12 mouse cellular contexts compared by ENCODE assay signal in the genomic region with DNA sequence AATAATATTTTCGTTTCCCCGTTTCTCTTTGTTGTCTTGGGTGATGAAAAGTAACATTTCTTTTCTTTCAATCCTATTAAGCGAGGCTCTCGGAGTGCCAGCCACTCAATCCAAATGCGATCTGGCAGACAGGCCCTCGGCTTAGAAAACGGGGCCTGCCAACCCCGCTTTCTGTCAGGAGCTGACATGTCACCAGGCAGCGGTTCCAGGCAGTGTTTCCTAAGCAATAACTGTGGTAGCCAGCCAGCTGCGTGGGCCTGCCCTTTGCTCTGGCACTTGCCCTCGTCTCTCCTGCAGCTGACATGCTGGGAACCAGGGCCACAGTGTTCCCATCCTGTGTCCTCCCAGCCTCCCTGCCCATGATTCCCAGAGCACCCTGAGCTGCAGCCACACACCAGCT.
A peak's percentile ranks its signal among the peaks of the same experiment; 100 is the strongest.
DNase-seq lines count a peak whose midpoint lies in the region; ATAC-seq lines count a peak whose summit lies in the region.
"Had no signal": no experiment of that assay in that cellular context is flagged by ENCODE, and none has a peak within 500 bp of the region (broad histone marks: within the 10 kb centered on the region; RNA-seq: fewer than 3 reads in every experiment).

No protein-coding gene starts in this region.

- no peak for DNase-seq in forebrain, embryonic 10.5 days (ENCODE audit: extremely low spot score, low spot score)
- DNase-seq in forebrain, embryonic 11.5 days (ENCODE audit: low spot score), result no peak
- DNase-seq in adipocyte (ENCODE audit: low spot score), result peak; percentile 88
- peak; percentile 83 for DNase-seq in forebrain, embryonic 14.5 days (ENCODE audit: low spot score)
- DNase-seq in heart, adult 11 months, result no peak
- DNase-seq: cerebellum, adult 11-12 months; heart, postnatal 4 days had no signal

- peak overlapping the region; percentile 56 for H3K27ac ChIP-seq in forebrain, embryonic 10.5 days
- H3K27ac ChIP-seq in forebrain, embryonic 11.5 days (ENCODE audit: low read depth, low read length), result no peak overlapping the region
- H3K27ac ChIP-seq in forebrain, embryonic 14.5 days (ENCODE audit: low read depth, low read length), result peak overlapping the region; percentile 61; the same call in 1 of the 2 replicates
- H3K27ac ChIP-seq in hindbrain, embryonic 16.5 days (ENCODE audit: low read depth, low read length), result peak overlapping the region; percentile 72; the same call in 1 of the 2 replicates
- H3K27ac ChIP-seq: liver, embryonic 14.5 days had no signal

- no peaks in the 10 kb centered on the region for H3K9me3 ChIP-seq in forebrain, embryonic 10.5 days
- H3K9me3 ChIP-seq in forebrain, embryonic 11.5 days (ENCODE audit: control insufficient read depth, low read length), result no peaks in the 10 kb centered on the region
- H3K9me3 ChIP-seq in forebrain, embryonic 14.5 days (replicated peaks; ENCODE audit: control insufficient read depth, low read length), result no peaks in the 10 kb centered on the region
- no peaks in the 10 kb centered on the region for H3K9me3 ChIP-seq in hindbrain, embryonic 16.5 days (ENCODE audit: control insufficient read depth, low read length)

- H3K4me3 ChIP-seq in forebrain, embryonic 10.5 days, result no peak overlapping the region
- no peak overlapping the region for H3K4me3 ChIP-seq in forebrain, embryonic 11.5 days (ENCODE audit: low read depth, low read length)
- H3K4me3 ChIP-seq in forebrain, embryonic 14.5 days (ENCODE audit: low read depth, low read length), result no peak overlapping the region
- H3K4me3 ChIP-seq in hindbrain, embryonic 16.5 days (ENCODE audit: low read length), result no peak overlapping the region
- H3K4me3 ChIP-seq: erythroblast, embryonic 14.5 days had no signal

- 84% methylated on average over 11 of the region's 11 CpGs for WGBS in forebrain, embryonic 10.5 days
- WGBS in forebrain, embryonic 11.5 days, result 62% methylated on average over 11 of the region's 11 CpGs
- WGBS in forebrain, embryonic 14.5 days, result 15% methylated on average over 11 of the region's 11 CpGs
- WGBS in hindbrain, embryonic 16.5 days, result 27% methylated on average over 11 of the region's 11 CpGs

- no peak for ATAC-seq in forebrain, embryonic 11.5 days (replicated peaks; ENCODE audit: low FRiP score)
- no peak for ATAC-seq in forebrain, embryonic 14.5 days
- no peak for ATAC-seq in hindbrain, embryonic 16.5 days
- ATAC-seq in frontal cortex, adult (ENCODE audit: low TSS enrichment), result no peak
- ATAC-seq in inflammation-experienced regulatory T-cells, adult 6 months, result no peak

- H3K4me1 ChIP-seq in forebrain, embryonic 10.5 days, result peaks cover 65% of the 10 kb centered on the region
- 0 out of 2 replicates have a peak, but pooled peaks cover 2% of the 10 kb centered on the region for H3K4me1 ChIP-seq in forebrain, embryonic 11.5 days (replicated peaks; ENCODE audit: control insufficient read depth, insufficient read depth, low read length)
- H3K4me1 ChIP-seq in forebrain, embryonic 14.5 days (ENCODE audit: control insufficient read depth, insufficient read depth, low read length), result peaks cover 31% of the 10 kb centered on the region
- peaks cover 46% of the 10 kb centered on the region for H3K4me1 ChIP-seq in hindbrain, embryonic 16.5 days (ENCODE audit: control insufficient read depth, insufficient read depth, low read depth, low read length)

- no peak overlapping the region for H3K4me2 ChIP-seq in forebrain, embryonic 11.5 days (ENCODE audit: low read depth, low read length, severe bottlenecking)
- no peak overlapping the region for H3K4me2 ChIP-seq in forebrain, embryonic 14.5 days (ENCODE audit: low read length)
- H3K4me2 ChIP-seq in hindbrain, embryonic 16.5 days (ENCODE audit: low read length), result no peak overlapping the region

- peaks cover 19% of the 10 kb centered on the region for H3K36me3 ChIP-seq in forebrain, embryonic 10.5 days (replicated peaks)
- H3K36me3 ChIP-seq in forebrain, embryonic 11.5 days (ENCODE audit: control insufficient read depth, insufficient read depth, low read length), result no peaks in the 10 kb centered on the region
- no peaks in the 10 kb centered on the region for H3K36me3 ChIP-seq in forebrain, embryonic 14.5 days (ENCODE audit: control insufficient read depth, insufficient read depth, low read length)
- no peaks in the 10 kb centered on the region for H3K36me3 ChIP-seq in hindbrain, embryonic 16.5 days (ENCODE audit: control insufficient read depth, insufficient read depth, low read length)

- no peaks in the 10 kb centered on the region for H3K27me3 ChIP-seq in forebrain, embryonic 10.5 days (ENCODE audit: poor library complexity, severe bottlenecking)
- no peaks in the 10 kb centered on the region for H3K27me3 ChIP-seq in forebrain, embryonic 11.5 days (ENCODE audit: control insufficient read depth, insufficient read depth, low read length)
- H3K27me3 ChIP-seq in forebrain, embryonic 14.5 days (replicated peaks; ENCODE audit: control insufficient read depth, insufficient read depth, low read length), result no peaks in the 10 kb centered on the region
- H3K27me3 ChIP-seq in hindbrain, embryonic 16.5 days (replicated peaks; ENCODE audit: control insufficient read depth, insufficient read depth, low read length), result no peaks in the 10 kb centered on the region

- no peak overlapping the region for H3K9ac ChIP-seq in forebrain, embryonic 11.5 days (ENCODE audit: low read length)
- H3K9ac ChIP-seq in forebrain, embryonic 14.5 days (ENCODE audit: low read length), result no peak overlapping the region
- no peak overlapping the region for H3K9ac ChIP-seq in hindbrain, embryonic 16.5 days (ENCODE audit: low read depth, low read length)
- H3K9ac ChIP-seq: liver, embryonic 14.5 days had no signal

Comparison
In these comparisons a context has a peak if more than half of its experiments do, and no peak if none do; other contexts are left out.
1. DNase-seq: peak in adipocyte (single experiment) and forebrain, embryonic 14.5 days (single experiment); none in forebrain, embryonic 10.5 days (single experiment), forebrain, embryonic 11.5 days (single experiment) and heart, adult 11 months (single experiment).